Mouse (Mus musculus): Measurements from ENCODE around the gene Pde4d. TPM values are rescaled to one million over a fixed set of nuclear protein-coding genes. Genes with fewer than 3 reads are reported as not detected.

The Pde4d gene
- polyA plus RNA-seq, 1 experiment from 2014 or later: 13.0 TPM

DNA sequence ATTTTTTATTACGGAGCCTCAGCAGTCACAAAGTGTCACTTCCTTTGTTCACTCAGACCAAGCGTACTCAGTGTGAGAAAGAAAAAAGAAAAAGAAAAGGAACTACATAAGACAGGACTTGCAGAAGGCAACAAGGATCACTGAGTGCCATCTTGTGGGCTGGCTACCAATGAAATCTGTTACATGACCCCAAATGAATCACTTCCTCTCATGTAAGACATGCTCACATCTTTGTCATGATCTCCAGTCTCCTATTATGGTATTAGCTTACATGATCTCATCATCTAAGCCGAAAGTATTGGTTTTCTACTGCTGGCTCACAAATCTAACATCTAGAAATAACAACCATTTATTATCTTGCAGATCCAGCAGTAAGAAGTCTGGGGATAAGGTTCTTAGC is 709.0 kb downstream of the Pde4d start:
- 39% methylated on average over 3 of the region's 3 CpGs for WGBS
- Histone ChIP-seq H3K4me3 (ENCODE audit: low read depth, low read length) (no peak overlapping the region), H3K9me3 (ENCODE audit: control insufficient read depth, low read length) (no peaks in the 10 kb centered on the region), H3K27ac (replicated peaks) (no peak overlapping the region), H3K4me1 (replicated peaks; ENCODE audit: control insufficient read depth, insufficient read depth) (no peaks in the 10 kb centered on the region), H3K4me2 (replicated peaks; ENCODE audit: low read depth) (no peak overlapping the region), H3K9ac (ENCODE audit: low read length) (no peak overlapping the region), H3K36me3 (ENCODE audit: control insufficient read depth, insufficient read depth, low read length) (no peaks in the 10 kb centered on the region), H3K27me3 (ENCODE audit: control insufficient read depth, insufficient read depth, low read length) (no peaks in the 10 kb centered on the region)
- no peak for DNase-seq (ENCODE audit: low spot score)
- no peak for ATAC-seq (ENCODE audit: low FRiP score, low TSS enrichment)
- TF ChIP-seq EP300 (optimal IDR thresholded peaks at IDR 0.05) (no peak), CTCF (IDR thresholded peaks at IDR 0.05; ENCODE audit: low read depth) (no peak)

DNA sequence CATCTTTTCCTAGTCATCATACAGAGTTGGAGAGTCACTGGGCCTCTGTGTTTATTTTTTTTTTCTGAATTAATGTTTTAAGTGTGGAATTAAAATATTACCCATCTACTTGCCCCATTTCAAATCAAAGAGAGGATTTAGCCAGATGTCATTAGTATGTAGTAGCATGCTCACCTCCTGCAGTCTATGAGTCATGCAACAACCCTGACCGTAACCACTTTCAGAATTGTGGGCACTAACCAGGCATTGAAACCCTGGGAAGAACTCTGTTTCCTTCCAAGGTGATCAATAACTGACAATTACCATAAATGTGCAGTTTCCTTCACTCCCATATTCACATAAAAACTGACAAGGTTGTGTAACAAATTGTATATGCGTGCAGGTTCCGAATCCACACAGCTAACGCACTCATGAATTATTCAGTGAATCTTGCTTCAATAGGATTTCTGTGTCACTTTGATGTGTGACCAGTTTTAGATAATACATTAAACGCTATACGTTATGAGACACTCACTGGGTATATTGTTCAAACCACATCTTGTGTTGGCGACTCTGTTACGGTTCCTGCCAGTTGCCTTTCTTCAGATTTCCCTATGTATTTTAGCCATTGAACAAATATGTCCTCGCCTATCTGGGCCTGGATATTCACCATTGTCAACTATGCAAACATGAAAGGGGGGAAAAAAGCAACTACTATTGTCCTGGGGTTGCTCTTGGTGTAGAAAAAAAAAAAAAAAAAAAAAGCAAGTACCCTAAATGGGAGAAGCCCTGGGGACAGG is 719.0 kb downstream of the Pde4d start:
- WGBS: 77% methylated on average over 9 of the region's 9 CpGs
- no peaks in the 10 kb centered on the region for H3K4me1 ChIP-seq (replicated peaks; ENCODE audit: control insufficient read depth, insufficient read depth)
- no peaks in the 10 kb centered on the region for H3K27me3 ChIP-seq (ENCODE audit: control insufficient read depth, insufficient read depth, low read length)
- H3K4me3 ChIP-seq (ENCODE audit: low read depth, low read length): no peak overlapping the region
- H3K36me3 ChIP-seq (ENCODE audit: control insufficient read depth, insufficient read depth, low read length): no peaks in the 10 kb centered on the region
- H3K9ac ChIP-seq (ENCODE audit: low read length): no peak overlapping the region
- no peaks in the 10 kb centered on the region for H3K9me3 ChIP-seq (ENCODE audit: control insufficient read depth, low read length)
- ATAC-seq (ENCODE audit: low FRiP score, low TSS enrichment) (no peak), DNase-seq (ENCODE audit: low spot score) (no peak)
- no peak overlapping the region for H3K4me2 ChIP-seq (replicated peaks; ENCODE audit: low read depth)
- TF ChIP-seq EP300 (optimal IDR thresholded peaks at IDR 0.05) (no peak), CTCF (IDR thresholded peaks at IDR 0.05; ENCODE audit: low read depth) (no peak)
- H3K27ac ChIP-seq (replicated peaks): no peak overlapping the region

DNA sequence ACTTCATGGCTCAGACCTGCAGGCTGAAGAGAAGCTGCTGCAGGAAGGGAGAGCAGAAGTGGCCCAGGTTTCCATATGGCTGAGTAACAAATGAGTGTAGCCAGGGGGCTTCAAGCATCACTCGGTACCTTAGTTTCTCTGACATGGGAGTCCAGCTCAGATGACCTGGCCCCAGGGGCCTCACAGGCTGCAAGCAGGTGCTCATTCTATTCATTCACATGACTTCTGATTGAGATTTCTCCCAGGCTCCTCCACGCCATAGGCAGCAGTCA is 719.5 kb downstream of the Pde4d start:
- Histone ChIP-seq H3K4me2 (replicated peaks; ENCODE audit: low read depth) (no peak overlapping the region), H3K36me3 (ENCODE audit: control insufficient read depth, insufficient read depth, low read length) (no peaks in the 10 kb centered on the region), H3K27ac (replicated peaks) (no peak overlapping the region), H3K9me3 (ENCODE audit: control insufficient read depth, low read length) (no peaks in the 10 kb centered on the region), H3K4me1 (replicated peaks; ENCODE audit: control insufficient read depth, insufficient read depth) (no peaks in the 10 kb centered on the region), H3K9ac (ENCODE audit: low read length) (no peak overlapping the region), H3K4me3 (ENCODE audit: low read depth, low read length) (no peak overlapping the region), H3K27me3 (ENCODE audit: control insufficient read depth, insufficient read depth, low read length) (no peaks in the 10 kb centered on the region)
- ATAC-seq (ENCODE audit: low FRiP score, low TSS enrichment): no peak
- 78% methylated on average over 2 of the region's 2 CpGs for WGBS
- DNase-seq (ENCODE audit: low spot score): no peak
- TF ChIP-seq EP300 (optimal IDR thresholded peaks at IDR 0.05) (no peak), CTCF (IDR thresholded peaks at IDR 0.05; ENCODE audit: low read depth) (no peak)

DNA sequence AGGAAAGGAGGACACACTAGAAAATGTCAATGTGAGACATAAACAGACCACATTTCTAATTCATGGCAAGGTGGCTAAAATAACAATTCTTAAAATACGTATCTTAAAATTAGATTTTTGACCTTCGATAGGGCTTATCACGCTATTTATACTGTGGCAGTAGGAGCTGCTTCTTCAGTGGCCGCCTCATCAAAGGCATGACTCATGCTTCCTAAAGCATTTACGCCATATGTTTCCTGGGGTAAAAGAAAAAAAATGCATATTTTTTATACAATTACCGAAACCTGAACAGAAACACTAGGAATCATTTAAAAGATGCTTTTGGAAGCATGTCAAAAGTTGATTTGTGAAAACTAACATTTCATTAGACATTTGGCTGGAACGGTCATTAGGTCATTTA is 721.9 kb downstream of the Pde4d start:
- Histone ChIP-seq H3K36me3 (ENCODE audit: control insufficient read depth, insufficient read depth, low read length) (no peaks in the 10 kb centered on the region), H3K4me2 (replicated peaks; ENCODE audit: low read depth) (no peak overlapping the region), H3K4me1 (replicated peaks; ENCODE audit: control insufficient read depth, insufficient read depth) (no peaks in the 10 kb centered on the region), H3K9me3 (ENCODE audit: control insufficient read depth, low read length) (no peaks in the 10 kb centered on the region), H3K9ac (ENCODE audit: low read length) (no peak overlapping the region), H3K4me3 (ENCODE audit: low read depth, low read length) (no peak overlapping the region), H3K27me3 (ENCODE audit: control insufficient read depth, insufficient read depth, low read length) (no peaks in the 10 kb centered on the region), H3K27ac (replicated peaks) (no peak overlapping the region)
- no peak for TF ChIP-seq EP300 (optimal IDR thresholded peaks at IDR 0.05)
- TF ChIP-seq CTCF (IDR thresholded peaks at IDR 0.05; ENCODE audit: low read depth): no peak
- ATAC-seq (ENCODE audit: low FRiP score, low TSS enrichment) (no peak), DNase-seq (ENCODE audit: low spot score) (no peak)
- 62% methylated on average over 7 of the region's 7 CpGs for WGBS

- TF ChIP-seq CTCF (IDR thresholded peaks at IDR 0.05; ENCODE audit: low read depth) (no peak), EP300 (optimal IDR thresholded peaks at IDR 0.05) (no peak)
- no peak overlapping the region for H3K9ac ChIP-seq (ENCODE audit: low read length)
- DNase-seq (ENCODE audit: low spot score) (no peak), ATAC-seq (ENCODE audit: low FRiP score, low TSS enrichment) (no peak)
- H3K4me2 ChIP-seq (replicated peaks; ENCODE audit: low read depth): no peak overlapping the region
- no peaks in the 10 kb centered on the region for H3K9me3 ChIP-seq (ENCODE audit: control insufficient read depth, low read length)
- WGBS: 74% methylated on average over 6 of the region's 6 CpGs
- H3K36me3 ChIP-seq (ENCODE audit: control insufficient read depth, insufficient read depth, low read length): no peaks in the 10 kb centered on the region
- no peaks in the 10 kb centered on the region for H3K4me1 ChIP-seq (replicated peaks; ENCODE audit: control insufficient read depth, insufficient read depth)
- H3K4me3 ChIP-seq (ENCODE audit: low read depth, low read length): no peak overlapping the region
- no peaks in the 10 kb centered on the region for H3K27me3 ChIP-seq (ENCODE audit: control insufficient read depth, insufficient read depth, low read length)
- H3K27ac ChIP-seq (replicated peaks): no peak overlapping the region
Observed at GRCm38 (mm10) chr13:109175281-109175680, 725.5 kb downstream of the Pde4d start.

- no peak for TF ChIP-seq CTCF (IDR thresholded peaks at IDR 0.05; ENCODE audit: low read depth)
- no peak for TF ChIP-seq EP300 (optimal IDR thresholded peaks at IDR 0.05)
- 72% methylated on average over 11 of the region's 11 CpGs for WGBS
- no peaks in the 10 kb centered on the region for H3K4me1 ChIP-seq (replicated peaks; ENCODE audit: control insufficient read depth, insufficient read depth)
- DNase-seq (ENCODE audit: low spot score): no peak
- no peaks in the 10 kb centered on the region for H3K27me3 ChIP-seq (ENCODE audit: control insufficient read depth, insufficient read depth, low read length)
- ATAC-seq (ENCODE audit: low FRiP score, low TSS enrichment): no peak
- no peak overlapping the region for H3K4me3 ChIP-seq (ENCODE audit: low read depth, low read length)
- no peaks in the 10 kb centered on the region for H3K9me3 ChIP-seq (ENCODE audit: control insufficient read depth, low read length)
- no peak overlapping the region for H3K27ac ChIP-seq (replicated peaks)
- H3K36me3 ChIP-seq (ENCODE audit: control insufficient read depth, insufficient read depth, low read length): no peaks in the 10 kb centered on the region
- no peak overlapping the region for H3K4me2 ChIP-seq (replicated peaks; ENCODE audit: low read depth)
- H3K9ac ChIP-seq (ENCODE audit: low read length): no peak overlapping the region
Observed at GRCm38 (mm10) chr13:109175852-109176621, 726.3 kb downstream of the Pde4d start.

All from stomach, postnatal 0 days (tissue).